Mouse (Mus musculus) erythroblast, embryonic 14.5 days (primary cell): ENCODE measurements around the gene Ppfia4.

Experiments used
- GATA1 ChIP-seq: IDR thresholded peaks from 2 replicates; pipeline ENCODE4 v1.6.1; 2012; ENCODE audit warnings: low read length, inconsistent platforms, mixed read lengths
- TAL1 ChIP-seq: IDR thresholded peaks from 3 replicates; pipeline ENCODE4 v1.6.1; 2012; ENCODE audit warnings: low read length, inconsistent platforms, mixed read lengths

DNA sequence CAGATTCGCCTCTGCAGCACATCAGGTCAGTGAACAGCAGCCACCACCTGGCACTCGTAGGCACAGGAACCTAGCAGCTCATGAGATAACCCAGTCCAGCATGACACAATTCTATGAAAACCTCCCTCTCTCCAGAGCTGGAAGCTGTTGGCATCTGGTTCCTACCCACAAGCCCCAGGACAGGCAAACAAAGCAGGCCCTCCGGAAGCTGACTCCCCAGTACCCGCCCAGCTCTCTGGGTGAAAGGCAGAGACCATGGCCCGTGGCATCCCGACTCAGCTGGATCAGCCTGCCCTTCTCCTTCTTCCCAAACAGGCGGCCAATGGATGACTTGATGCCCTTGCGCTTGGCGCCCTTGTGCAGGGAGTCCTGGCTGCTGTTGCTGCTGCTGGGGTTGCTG is 16.4 kb downstream of the Ppfia4 start:
- no peak for TF ChIP-seq TAL1
- TF ChIP-seq GATA1 = no peak
